Mouse (Mus musculus) embryo, embryonic 9.5 days (tissue): ENCODE measurements around the gene Timp4.
"Not testable (repeated sequence)": the region's sequence is repeated elsewhere in the genome, so short reads cannot be mapped to it uniquely, and the experiment has no call there.

Experiments used
- DNase-seq: peaks from one replicate; pipeline ENCODE4 v3.0.0-alpha.2; 2017; ENCODE audit errors: extremely low spot score

Timp4 gene

DNA sequence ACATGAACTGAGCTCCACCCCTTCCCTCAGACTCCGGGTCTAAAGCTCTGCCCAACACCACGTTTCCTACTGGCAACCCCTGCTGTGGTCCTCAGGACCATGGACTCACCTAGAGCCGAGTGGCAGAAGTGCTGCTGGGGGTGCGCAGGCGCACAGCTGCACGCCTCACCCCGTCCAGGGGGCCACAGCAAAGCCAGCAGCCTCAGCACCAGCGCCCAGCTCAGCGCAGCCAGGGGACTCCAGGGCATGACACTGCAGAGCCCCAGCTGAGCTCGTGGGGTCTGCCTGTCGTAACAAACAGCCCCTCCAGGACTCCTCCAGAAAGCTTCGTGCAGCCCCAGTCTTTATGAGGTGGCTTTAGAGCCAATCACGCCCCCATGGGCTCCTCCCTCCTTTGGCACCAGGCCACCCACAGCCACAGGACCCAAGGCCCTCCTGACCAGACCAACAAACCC, 447 bp downstream of the Timp4 start:
- no peak for DNase-seq

DNA sequence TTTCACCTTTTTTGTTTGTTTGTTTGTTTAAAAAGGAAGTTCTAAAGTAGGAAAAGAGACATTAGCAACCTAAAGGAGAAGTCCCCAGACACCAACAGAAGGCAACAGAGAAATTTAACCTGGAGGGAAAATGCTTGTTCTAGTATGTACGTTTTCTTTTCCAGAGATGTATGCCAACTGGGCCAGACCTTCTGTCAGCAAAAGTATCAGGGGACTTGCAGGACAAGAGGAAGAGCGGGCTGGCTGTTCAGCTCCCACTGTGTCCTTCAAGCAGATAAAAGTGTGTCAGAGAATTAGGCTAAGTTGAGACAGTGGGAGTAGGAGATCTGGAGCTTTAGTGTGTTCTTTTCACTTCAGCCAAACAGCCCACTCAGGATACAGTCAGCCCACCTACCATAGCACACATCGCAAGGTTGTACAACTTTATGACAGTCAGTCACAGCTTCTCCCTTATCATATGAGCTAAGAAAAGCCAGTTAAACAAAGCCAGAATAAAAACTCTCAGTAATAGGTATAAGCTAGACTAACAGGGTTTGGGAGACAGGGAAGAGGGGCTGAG, 6.4 kb downstream of the Timp4 start:
- no peak for DNase-seq

DNA sequence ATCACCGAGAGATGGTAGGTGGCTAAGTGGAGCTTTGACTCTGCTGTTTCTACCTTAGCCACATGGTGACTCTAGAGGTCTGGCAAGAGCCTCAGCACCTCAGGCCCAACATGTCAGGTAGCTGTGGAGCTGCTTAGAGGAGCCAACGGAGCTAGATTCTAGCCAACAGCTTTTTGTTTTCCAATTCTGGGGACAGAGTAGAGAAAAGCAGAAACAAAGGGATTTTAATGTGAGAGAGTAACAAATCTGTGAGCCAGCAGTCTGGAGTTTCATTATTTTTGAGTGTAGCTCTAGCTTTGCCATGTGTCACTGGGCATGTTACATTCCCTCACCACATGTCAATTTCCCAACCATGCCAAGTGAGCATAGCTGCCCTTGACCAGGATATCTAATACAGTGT, 7.8 kb downstream of the Timp4 start:
- DNase-seq, result no peak

DNA sequence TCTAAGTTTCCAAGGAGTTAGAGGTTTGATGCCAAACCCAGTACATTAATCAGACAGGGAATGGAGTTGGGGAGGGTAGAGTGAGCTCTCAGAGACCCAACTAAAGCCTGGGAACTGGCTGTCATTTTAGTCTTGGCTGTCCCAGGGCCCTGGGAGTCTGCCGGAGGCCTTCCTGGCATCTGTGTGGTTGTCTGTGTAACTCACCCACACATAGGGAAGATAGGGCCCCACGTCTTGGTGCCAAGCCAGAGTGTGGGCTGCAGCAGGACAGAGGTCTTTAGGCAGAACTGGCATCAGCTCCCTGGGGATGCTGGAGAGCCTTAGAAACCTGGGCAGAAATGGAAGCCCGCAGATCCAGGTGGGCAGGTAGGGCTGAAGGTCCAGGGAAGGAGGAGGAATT, 10.1 kb downstream of the Timp4 start:
- DNase-seq, result no peak

DNA sequence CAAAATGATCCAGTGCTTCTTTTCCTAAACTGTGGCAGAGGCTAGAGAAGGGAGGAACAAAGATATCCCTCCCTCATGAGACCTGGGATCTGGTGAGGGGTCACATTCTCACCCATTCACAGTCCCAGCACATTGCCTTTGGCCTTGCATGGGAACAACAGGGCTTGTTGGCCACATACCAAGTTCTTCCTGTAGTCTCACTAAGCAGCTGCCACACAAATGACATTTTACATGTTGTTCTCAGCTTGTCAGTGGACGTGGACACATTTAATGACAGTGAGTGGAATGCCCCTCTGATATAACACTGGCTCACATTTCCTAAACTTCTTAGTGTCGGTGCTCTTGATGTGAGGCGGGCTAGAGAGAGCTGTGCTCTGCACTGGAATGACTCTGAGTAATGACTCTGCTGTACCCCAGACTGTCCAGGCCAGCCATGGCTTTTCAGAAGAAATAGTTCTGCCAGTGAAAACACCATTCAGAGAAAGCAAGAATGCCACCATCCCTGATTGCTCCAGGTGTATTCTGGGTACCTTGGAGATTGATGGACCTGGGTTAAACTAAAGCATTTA, 10.8 kb downstream of the Timp4 start:
- no peak for DNase-seq

DNA sequence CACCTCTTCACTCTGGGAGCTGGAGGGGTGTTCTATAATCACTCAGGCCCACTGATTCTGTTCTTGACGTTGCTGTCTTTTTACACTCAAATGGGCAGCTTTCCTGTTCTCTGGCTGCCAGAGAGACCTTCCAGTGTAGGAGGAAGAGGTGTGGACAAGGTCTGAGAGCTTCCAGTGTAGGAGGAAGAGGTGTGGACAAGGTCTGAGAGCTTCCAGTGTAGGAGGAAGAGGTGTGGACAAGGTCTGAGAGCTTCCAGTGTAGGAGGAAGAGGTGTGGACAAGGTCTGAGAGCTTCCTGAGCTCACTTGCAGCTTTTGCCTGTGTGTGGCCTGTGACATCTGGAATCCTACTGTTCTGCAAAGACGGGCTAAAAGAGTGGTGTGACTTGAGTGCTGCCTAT, 11.6 kb downstream of the Timp4 start:
- not testable (repeated sequence) for DNase-seq

DNA sequence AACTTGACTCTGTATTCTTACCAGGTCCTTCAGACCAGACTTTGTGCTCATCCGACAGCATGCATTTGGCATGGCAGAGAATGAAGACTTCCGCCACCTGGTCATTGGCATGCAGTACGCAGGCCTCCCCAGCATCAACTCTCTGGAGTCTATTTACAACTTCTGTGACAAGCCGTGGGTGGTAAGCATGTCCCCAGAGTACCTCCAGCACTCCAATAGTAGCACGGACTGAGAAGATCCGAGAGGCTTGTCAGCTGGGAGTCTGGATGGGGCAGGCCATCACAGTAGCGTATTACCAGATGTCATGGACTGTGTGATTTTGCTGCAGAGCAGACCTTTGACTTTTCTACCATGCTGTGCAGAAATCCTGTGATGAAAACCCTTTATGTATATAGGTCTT, 12.7 kb downstream of the Timp4 start:
- no peak for DNase-seq

DNA sequence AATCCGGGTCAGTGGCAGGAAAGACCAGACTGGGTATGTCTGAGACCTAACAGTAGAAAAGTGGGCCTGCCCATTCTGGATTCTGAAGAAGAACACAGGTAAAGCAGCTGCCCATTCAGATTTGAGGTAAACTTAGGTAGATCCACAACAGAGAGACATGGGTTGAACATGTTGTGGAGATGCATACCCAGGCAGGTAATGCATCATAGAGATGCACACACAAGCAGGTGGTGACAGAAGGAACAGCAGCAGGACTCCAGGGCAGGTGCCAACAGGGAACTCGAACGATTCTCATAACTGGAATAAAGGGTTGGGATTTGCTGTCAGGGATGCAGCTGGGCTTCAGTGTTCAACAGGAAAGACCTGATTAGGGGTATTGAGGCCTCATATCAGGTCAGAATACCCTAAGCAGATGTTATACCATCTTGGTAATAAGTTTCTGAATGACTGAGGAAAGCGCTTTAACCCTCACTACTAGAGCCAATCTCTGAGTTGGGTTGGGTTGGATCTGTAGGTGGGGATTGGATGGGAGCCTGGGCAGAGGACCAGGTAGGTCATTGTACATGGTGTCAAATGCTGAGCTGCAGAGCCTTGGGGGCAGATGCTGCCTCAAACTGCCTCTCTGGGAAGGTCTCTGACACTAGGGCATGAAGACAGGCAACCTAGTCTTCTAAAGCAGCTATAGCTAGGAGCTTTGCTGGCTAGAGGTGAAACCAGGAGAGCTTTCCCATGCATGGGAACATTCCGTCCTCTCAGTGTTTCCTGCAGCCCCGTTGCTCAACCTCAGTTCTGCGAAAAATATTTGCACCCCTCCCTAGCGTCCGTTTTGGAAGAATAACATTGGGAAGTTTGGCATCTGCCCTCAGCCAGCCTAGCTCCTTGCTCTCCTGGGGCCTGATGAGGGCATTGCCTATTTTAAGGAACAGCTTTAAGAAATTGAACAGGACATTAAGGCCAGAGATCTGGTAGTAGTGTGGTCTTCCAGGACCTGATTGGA, 13.7 kb downstream of the Timp4 start:
- DNase-seq, result no peak

DNA sequence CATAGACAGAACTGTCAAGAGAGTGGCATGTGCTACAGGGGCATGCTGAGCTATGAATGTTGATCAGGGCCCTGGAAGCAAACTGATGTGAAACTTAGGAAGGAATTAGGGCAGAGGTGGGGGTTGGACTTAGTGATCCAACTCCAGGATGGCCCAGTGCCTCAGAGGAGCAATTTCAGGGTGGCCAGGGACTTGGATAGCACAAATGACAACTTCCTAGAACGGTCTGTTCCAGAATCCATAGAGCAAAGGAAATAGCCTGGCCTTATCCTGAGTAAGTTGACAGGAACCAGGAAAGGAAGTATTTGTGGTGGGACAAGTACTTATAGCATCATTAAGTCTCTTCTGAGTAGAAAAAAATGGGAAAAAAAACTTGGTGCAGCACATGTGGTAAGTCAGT, 19.4 kb downstream of the Timp4 start:
- no peak for DNase-seq

DNA sequence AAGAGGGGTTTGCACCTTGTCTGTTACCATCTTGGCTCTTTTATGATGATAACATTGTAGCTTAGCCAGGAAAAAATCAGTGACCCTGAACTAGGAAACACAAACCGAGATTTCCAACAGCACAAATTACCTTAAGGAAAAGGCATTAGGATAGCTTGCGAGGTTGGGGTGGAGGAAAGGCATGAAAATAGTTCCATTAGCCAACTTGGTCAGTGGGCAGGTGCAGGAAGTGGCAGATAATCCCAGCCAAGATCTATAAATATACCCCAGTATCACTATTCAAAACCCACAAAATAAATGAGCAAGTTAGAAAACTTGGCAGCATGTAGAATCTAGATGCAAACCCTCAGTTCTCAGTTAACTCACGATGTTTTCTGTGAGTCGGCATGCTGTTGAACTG, 20.2 kb downstream of the Timp4 start:
- DNase-seq, result no peak

DNA sequence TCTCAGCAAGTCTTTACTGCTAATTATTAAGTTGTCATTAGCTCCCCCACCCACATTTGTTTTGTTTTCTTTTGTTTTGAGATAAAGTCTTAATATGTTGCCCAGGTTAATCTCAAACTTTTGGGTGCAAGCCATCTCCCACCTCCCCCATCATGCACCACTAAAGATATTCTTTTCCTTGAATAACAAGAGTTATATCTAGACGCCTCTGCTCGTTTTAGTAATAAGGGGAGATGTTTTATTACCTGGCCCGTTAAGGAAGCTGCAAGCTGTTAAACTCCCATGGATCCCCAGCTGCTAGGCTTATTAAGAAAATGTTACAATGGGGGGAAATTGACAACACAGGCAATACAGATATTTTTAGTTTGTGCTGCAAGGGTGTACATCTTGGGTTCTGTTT, 21.4 kb downstream of the Timp4 start:
- DNase-seq, result no peak

DNA sequence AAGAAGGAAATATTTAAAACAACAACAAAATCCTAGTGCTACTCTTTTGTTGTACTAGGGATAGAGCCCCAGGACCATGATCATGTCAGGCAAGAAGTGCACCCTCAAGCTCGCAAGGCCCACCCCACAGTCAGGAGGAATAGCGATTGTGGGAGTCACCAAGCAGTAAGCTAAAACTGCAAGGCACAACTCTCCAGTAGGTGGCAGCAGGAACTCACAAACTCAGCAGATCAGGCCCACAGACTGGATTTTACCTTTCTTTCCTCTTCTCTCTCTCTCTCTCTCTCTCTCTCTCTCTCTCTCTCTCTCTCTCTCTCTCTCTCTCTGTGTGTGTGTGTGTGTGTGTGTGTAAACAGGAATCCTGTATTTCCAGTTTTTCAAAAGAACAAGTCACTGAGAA, 24.5 kb downstream of the Timp4 start:
- DNase-seq, result peak; percentile 73

DNA sequence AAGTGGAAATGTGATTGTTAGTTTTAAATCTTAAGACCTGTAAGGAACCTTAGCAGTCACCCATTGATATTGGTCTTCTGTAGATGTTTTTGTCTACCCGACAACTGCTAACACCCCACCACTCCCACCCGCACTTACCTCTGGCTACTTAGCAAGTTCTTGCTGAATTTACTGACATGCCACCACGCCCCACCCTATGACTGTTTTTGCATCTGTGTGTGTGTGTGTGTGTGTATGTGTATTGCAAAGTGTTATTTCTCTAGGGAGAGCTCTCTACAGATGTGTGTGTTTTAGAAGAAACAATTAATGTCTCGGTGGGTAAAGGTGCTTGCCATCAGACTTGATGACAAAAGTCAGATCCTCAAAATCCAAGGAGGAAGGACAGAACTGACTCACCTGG, 25.0 kb downstream of the Timp4 start, which contains the start of gene Gm17482:
Gene Gm17482 (plus strand): TSS at position 301 of the 400 bp plus-strand sequence.
- DNase-seq, result no peak

DNA sequence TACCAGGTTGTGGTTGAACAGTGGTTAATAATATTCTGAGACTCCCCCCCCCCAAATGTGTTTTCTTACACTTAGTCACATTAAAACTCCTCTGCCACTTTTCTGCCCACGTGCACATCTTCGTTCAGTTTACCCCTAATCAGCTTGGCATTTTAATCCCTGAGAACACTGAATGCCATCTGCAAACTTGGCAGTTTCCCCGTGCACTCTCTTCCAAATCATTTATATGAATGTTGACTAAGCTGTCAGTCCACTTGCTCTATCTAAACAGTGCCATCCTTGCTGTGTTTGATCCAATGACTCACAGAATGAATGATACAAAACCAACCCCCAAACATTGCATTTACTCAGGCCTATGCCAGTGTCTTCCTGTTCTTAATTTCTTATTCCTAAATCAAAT, 26.5 kb downstream of the Timp4 start:
- no peak for DNase-seq

DNA sequence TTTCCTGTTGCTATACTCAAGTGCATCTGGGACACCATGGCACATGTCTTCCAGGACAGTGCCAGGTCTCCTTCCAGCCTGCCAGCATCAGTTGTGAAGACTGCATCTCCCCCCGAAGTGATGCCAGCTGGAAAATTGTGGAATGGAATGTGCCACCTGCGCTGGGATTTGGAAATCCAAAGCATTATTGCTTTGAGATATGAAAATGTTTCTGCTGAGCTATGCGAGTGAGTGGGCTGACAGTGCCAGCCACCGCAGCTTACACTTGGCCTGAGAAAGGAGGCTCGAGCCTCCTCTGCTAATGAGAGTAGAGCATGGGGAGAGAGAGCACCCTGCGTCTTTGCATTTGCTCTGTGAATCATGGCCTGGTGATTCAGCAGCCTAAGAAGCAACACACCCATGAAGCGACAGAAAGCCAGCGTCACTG, 30.8 kb downstream of the Timp4 start:
- DNase-seq, result no peak

DNA sequence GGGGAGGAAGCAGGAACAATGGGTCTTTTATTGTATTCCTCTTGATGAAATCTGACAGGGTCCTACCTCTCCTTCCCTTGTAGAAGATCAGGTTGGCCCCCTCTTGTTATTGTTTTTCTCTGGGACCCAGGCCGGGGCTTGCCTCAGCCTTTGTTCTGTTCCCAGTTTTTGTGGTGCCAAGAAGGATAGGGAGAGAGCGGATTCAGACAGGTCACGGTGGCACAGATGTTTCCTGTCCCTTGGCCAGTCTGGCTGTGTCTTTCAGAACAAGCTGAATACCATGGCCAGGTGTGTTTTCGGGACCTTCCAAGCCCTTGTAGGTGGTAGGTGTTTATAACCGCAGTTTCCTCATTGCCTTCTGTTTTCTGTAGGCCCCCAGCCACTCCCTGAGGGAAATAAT, 38.9 kb downstream of the Timp4 start:
- DNase-seq, result no peak

DNA sequence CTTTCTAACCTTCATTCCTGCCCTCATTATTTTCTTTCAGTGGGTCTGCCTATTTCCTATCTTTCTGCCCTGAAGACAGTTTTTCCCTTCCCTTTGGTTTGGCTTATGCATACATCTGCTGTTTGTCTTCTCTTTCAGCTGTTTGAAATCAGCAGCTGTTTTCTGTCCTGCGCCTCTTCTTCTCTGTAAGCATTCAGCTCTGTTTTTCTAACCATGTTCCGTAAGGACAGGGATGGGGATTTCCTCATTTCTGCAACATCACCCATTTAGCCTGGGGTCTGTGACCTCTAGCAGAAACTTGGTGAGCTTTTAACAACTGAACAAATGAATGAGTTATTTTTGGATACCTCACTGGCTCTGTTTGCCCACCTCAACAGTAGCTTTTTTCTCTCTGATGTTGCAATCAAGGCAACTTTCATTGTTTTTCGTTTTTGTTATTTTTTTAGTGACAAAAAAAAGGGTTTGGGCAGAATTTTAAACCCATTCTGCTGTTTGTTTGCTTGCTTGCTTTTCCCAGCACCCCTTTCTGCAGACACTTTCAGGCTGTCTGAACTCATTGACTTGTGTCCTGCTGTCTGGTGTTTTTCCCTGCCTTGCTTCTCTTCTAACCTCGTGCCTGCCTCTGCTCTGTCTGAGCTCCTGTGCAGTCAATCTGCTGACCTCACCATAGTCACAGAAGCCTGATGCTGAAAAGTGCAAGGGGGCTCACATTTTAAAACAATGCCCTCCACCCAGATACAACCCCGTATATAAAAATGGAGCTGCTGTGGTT, 39.7 kb downstream of the Timp4 start:
- DNase-seq, result no peak

DNA sequence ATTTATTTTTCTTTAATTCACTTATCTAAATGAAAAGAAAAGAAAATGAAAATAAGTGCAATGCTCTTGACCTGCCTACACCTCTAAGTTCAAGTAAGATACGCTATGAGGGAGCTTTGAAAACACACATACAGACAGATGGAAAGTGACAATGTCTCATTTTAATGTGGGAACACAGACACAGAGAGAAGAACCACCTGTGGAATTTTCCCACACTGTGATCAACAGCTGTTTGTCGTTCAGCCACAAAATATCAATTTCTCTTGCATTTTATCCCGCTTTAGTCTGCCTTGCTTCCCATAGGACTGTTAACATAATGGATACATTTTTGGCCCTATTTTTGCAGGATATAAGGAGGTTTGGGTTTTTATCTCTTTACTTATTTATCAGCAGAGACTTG, 41.2 kb downstream of the Timp4 start:
- DNase-seq, result no peak

DNA sequence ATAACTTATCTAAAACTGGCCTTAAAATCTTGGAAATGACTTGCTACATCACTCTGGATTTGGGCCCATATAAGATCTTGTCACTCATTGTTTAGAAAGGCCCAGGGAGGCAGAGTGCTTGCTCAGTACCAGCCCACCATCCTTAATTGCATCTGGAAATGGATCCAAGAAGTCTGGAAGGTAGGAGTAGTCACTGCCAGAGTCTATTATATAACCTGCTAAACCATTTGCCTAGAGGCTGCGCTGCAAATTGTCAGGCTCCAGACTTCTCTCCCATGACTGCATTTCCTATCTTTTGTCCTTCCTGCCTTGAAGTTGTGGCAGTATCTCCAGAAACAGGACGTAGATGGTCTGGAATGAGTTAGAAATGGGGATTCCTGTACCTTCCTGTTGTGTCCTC, 41.8 kb downstream of the Timp4 start:
- no peak for DNase-seq

DNA sequence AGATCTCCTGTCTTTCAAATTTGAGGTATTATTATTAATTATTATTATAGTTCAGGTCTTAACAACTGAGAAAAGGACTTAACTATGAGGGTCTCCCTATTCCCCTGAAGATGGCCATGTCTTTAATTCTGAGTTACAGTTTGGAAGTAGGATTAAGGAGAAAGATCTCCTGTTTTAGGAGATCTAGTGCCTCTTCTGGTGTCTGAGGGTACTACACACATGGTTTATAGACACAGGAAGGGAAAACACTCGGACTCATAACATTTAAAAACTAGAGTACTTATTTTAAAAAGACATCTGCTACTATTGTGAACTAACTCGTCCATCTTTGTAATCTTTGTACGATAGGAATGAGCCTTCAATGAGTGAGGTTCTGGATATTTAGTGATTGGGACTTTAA, 49.0 kb downstream of the Timp4 start:
- DNase-seq, result no peak

DNA sequence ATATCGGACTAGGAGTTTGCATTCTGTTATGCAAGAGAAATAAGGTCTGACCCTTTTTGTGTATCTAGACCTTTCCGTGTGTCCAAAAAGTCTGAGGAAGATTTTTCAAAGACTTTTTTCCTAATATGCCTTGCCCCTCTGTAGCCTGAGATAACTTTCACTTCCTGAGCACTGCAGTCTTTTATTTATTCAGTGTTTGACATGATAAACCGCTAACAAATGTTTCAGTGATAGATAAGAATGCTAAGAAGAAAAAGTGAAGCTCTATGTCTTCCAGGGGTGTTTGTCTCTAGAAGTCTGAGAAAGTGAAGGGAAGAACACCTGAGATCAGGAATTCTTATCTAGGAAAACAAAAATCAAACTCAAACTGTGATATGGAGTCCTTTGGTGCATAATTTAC, 51.3 kb downstream of the Timp4 start:
- DNase-seq, result no peak
